Mouse (Mus musculus): ENCODE results near the gene Lefty1. TPM values are rescaled to one million over a fixed set of nuclear protein-coding genes. Genes with fewer than 3 reads are reported as not detected.

Lefty1 gene
- polyA plus RNA-seq (2021; fragmentation: Nextera tagmentation), result 21.8 and 22.7 TPM in 2 replicates
- long read RNA-seq, experiment 1, transcript Lefty1-202 (2 exons, 583 nt), result major isoform, 28 of 34 reads
- long read RNA-seq, experiment 1, partial matches to known transcripts, result 0 of 34 reads
- long read RNA-seq, experiment 1, other reads (novel, unspliced or antisense), result 2 of 34 reads
- long read RNA-seq, experiment 2, transcript Lefty1-201 (4 exons, 1,620 nt), result minor isoform, 9 of 31 reads
- long read RNA-seq, experiment 2, transcript Lefty1-202 (2 exons, 583 nt), result major isoform, 19 of 31 reads
- long read RNA-seq, experiment 2, partial matches to known transcripts, result 3 of 31 reads
- long read RNA-seq, experiment 2, other reads (novel, unspliced or antisense), result 0 of 31 reads

GRCm38 (mm10) chr1:180934467-180935419, at the start of gene Lefty1:
Gene Lefty1 (plus strand): TSS chr1:180935022.

GRCm38 (mm10) chr1:180892808-180893207, 42.0 kb upstream of the Lefty1 start, which contains the start of gene Lefty2:
Gene Lefty2 (plus strand): TSS chr1:180893108.

GRCm38 (mm10) chr1:180904039-180904814, 30.6 kb upstream of the Lefty1 start, which contains the start of gene Pycr2:
Gene Pycr2 (plus strand): TSS chr1:180904293.

GRCm38 (mm10) chr1:180942166-180943031, 7.6 kb downstream of the Lefty1 start, which contains the start of gene Tmem63a:
Gene Tmem63a (plus strand): TSS chr1:180942344.

Other genes starting within 250 kb of the Lefty1 start
- gene Mixl1, start 238.0 kb upstream of the Lefty1 start, polyA plus RNA-seq (2021; fragmentation: Nextera tagmentation), result 0.08 TPM in 1 of 2 replicates, not detected in the other
- 3.9 and 5.7 TPM in 2 replicates for gene Acbd3, start 209.0 kb upstream of the Lefty1 start, polyA plus RNA-seq (2021; fragmentation: Nextera tagmentation)
- 347 and 349 TPM in 2 replicates for gene H3f3a, start 121.1 kb upstream of the Lefty1 start, polyA plus RNA-seq (2021; fragmentation: Nextera tagmentation)
- gene Sde2, start 83.9 kb upstream of the Lefty1 start, polyA plus RNA-seq (2021; fragmentation: Nextera tagmentation), result 17.7 and 18.8 TPM in 2 replicates
- gene Lefty2, start 41.9 kb upstream of the Lefty1 start, polyA plus RNA-seq (2021; fragmentation: Nextera tagmentation), result 1.8 and 3.0 TPM in 2 replicates
- gene Pycr2, start 30.7 kb upstream of the Lefty1 start, polyA plus RNA-seq (2021; fragmentation: Nextera tagmentation), result 86.1 and 94.6 TPM in 2 replicates
- gene Tmem63a, start 7.3 kb downstream of the Lefty1 start, polyA plus RNA-seq (2021; fragmentation: Nextera tagmentation), result 27.1 and 29.2 TPM in 2 replicates
- 20.6 and 35.6 TPM in 2 replicates for gene Ephx1, start 85.9 kb downstream of the Lefty1 start, polyA plus RNA-seq (2021; fragmentation: Nextera tagmentation)
- not detected in 2 replicates for gene 9130409I23Rik, start 116.2 kb downstream of the Lefty1 start, polyA plus RNA-seq (2021; fragmentation: Nextera tagmentation)
- 6.0 and 6.8 TPM in 2 replicates for gene Nvl, start 209.2 kb downstream of the Lefty1 start, polyA plus RNA-seq (2021; fragmentation: Nextera tagmentation)
- gene Cnih4, start 209.7 kb downstream of the Lefty1 start, polyA plus RNA-seq (2021; fragmentation: Nextera tagmentation), result 38.7 and 51.0 TPM in 2 replicates

All from layer of hippocampus, adult 6 months (tissue).